Mouse (Mus musculus) small intestine, adult 2 months (tissue): ENCODE data around the gene Gm44511.

Experiments used
- CTCF ChIP-seq: fragments of 200-500 bp; IDR thresholded peaks from 2 replicates; pipeline ENCODE4 v1.5.1; 2012; ENCODE audit warnings: low read depth, mild to moderate bottlenecking, control low read depth, inconsistent platforms, low read length, moderate library complexity, mixed read lengths; ENCODE audit not compliant: insufficient replicate concordance, insufficient read length; ENCODE audit errors: extremely low read depth
- POLR2A ChIP-seq: fragments of 200-500 bp; IDR thresholded peaks from 2 replicates; pipeline ENCODE4 v1.6.1; 2012; ENCODE audit warnings: low read depth, mild to moderate bottlenecking, control low read depth, inconsistent platforms, low read length, moderate library complexity

DNA sequence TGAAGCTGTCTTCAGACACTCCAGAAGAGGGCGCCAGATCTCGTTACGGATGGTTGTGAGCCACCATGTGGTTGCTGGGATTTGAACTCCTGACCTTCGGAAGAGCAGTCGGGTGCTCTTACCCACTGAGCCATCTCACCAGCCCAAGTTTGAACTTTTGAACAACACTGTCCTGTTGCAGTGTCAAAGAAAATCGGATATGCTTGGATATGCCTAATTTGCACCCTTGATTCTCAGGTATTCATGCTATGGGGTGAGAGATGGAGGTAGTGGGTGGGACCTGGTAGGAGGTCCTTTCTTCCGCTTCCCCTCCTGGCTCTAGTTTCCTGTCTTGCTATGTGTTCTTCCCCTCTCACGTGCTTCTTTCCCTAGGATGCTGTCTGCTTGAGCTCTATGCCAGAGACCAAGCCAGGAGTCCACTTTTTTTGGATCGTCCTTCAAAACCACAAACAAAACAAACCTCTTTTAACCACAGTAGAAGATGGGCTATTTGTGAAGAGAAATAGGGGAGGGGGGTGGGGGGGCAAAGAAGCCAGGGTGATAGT, 20.0 kb upstream of the Gm44511 start:
- TF ChIP-seq CTCF (peak; percentile 11; the same call in 1 of the 2 replicates), POLR2A (no peak)
